Mouse (Mus musculus) liver, postnatal 0 days (tissue): ENCODE results near the gene Spata5.

ENCODE experiments used
- CTCF ChIP-seq: sonication (generic); IDR thresholded peaks from 2 replicates; pipeline ENCODE4 v1.5.1; 2016; ENCODE audit warnings: antibody characterized with exemption, low read depth
- EP300 ChIP-seq: IDR thresholded peaks from 2 replicates; pipeline ENCODE4 v1.6.1; 2016; ENCODE audit warnings: antibody characterized with exemption, low read depth, mild to moderate bottlenecking

- TF ChIP-seq CTCF (peak; percentile 85), EP300 (no peak)
Observed at GRCm38 (mm10) chr3:37414413-37414960, 5.2 kb upstream of the Spata5 start.
